Mouse (Mus musculus) midbrain, embryonic 11.5 days (tissue): ENCODE data around the gene H2-Ob. TPM values are rescaled to one million over a fixed set of nuclear protein-coding genes. Genes with fewer than 3 reads are reported as not detected.

ENCODE experiments used
- ATAC-seq: fragments of 200-750 bp; cut with Nextera tagmentation; 2 replicates; pipeline ENCODE4 v1.8.0; 2017; ENCODE audit warnings: moderate TSS enrichment, moderate library complexity; ENCODE audit not compliant: low FRiP score
- DNase-seq: peaks from one replicate; pipeline ENCODE4 v3.0.0; 2015; ENCODE audit warnings: low spot score; ENCODE audit errors: missing footprints
- H3K27ac ChIP-seq: fragments of 300-500 bp; sonication (generic); 2 replicates; pipeline ENCODE4 v1.5.1; 2014; ENCODE audit warnings: low read depth, low read length
- H3K27me3 ChIP-seq: fragments of 300-500 bp; sonication (generic); 2 replicates; pipeline ENCODE4 v1.6.1; 2014; ENCODE audit warnings: mild to moderate bottlenecking, low read length, moderate library complexity, mixed read lengths; ENCODE audit not compliant: control insufficient read depth, insufficient read depth
- H3K36me3 ChIP-seq: fragments of 300-500 bp; sonication (generic); 2 replicates; pipeline ENCODE4 v1.6.1; 2014; ENCODE audit warnings: mild to moderate bottlenecking, low read length, moderate library complexity, mixed read lengths; ENCODE audit not compliant: control insufficient read depth, insufficient read depth
- H3K4me1 ChIP-seq: fragments of 300-500 bp; sonication (generic); 2 replicates; pipeline ENCODE4 v1.6.1; 2014; ENCODE audit warnings: low read length; ENCODE audit not compliant: control insufficient read depth, insufficient read depth
- H3K4me2 ChIP-seq: fragments of 300-500 bp; sonication (generic); 2 replicates; pipeline ENCODE4 v1.6.1; 2014; ENCODE audit warnings: mild to moderate bottlenecking, moderate library complexity
- H3K4me3 ChIP-seq: fragments of 300-500 bp; sonication (generic); 2 replicates; pipeline ENCODE4 v1.5.1; 2014; ENCODE audit warnings: low read depth, low read length
- H3K9ac ChIP-seq: fragments of 300-500 bp; sonication (generic); 2 replicates; pipeline ENCODE4 v1.6.1; 2014; ENCODE audit warnings: low read length
- H3K9me3 ChIP-seq: fragments of 300-500 bp; sonication (generic); 2 replicates; pipeline ENCODE4 v1.6.1; 2016; ENCODE audit warnings: low read length; ENCODE audit not compliant: control insufficient read depth
- WGBS: fragments of 180-500 bp; shearing (Covaris S2); extraction: QIAGEN DNeasy Blood & Tissue Kit; methylation state at CpG from one replicate; pipeline ENCODE4 v1.1.7; 2014; 5-methylcytosine and 5-hydroxymethylcytosine counted together
- polyA plus RNA-seq: library from polyadenylated mRNA; unstranded; fragments of >200 nt; fragmentation: Nextera tagmentation; extraction: Ambion mirVana; gene quantifications from 2 replicates; pipeline ENCODE4 v1.2.1, GENCODE M21; 2014

The H2-Ob gene
- polyA plus RNA-seq, 1 experiment from 2014 or later: not detected

DNA sequence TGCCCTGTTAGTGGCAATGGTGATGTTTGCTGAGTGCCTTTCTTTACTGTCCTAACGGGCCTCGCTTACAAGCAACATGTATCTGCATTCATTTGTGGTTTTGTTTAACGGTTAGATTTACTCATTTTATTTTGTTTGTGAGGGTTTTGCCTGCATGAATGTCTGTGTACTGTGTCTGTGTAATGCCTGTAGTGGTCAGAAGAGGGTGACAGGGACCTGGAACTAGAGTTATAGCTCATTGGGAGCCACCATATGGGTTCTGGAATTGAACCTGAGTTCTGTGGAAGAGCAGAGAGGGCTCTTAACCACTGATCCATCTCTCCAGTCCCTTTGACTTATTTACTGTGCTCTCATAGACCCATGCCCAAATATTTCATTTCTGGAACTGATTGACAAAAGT is 8.3 kb downstream of the H2-Ob start:
- Histone ChIP-seq H3K27me3 (no peaks in the 10 kb centered on the region), H3K4me1 (no peaks in the 10 kb centered on the region), H3K4me2 (no peak overlapping the region), H3K27ac (no peak overlapping the region), H3K4me3 (no peak overlapping the region), H3K9me3 (no peaks in the 10 kb centered on the region), H3K36me3 (no peaks in the 10 kb centered on the region), H3K9ac (no peak overlapping the region)
- ATAC-seq (no peak), DNase-seq (no peak)
- 85% methylated on average over 3 of the region's 3 CpGs for WGBS

- DNase-seq: no peak
- H3K4me1 ChIP-seq: no peaks in the 10 kb centered on the region
- H3K9ac ChIP-seq: no peak overlapping the region
- H3K27ac ChIP-seq: no peak overlapping the region
- no peaks in the 10 kb centered on the region for H3K9me3 ChIP-seq
- H3K36me3 ChIP-seq: no peaks in the 10 kb centered on the region
- no peak overlapping the region for H3K4me2 ChIP-seq
- WGBS: 96% methylated on average over 2 of the region's 2 CpGs
- ATAC-seq: no peak
- no peak overlapping the region for H3K4me3 ChIP-seq
- no peaks in the 10 kb centered on the region for H3K27me3 ChIP-seq
Measured at GRCm38 (mm10) chr17:34248764-34249163, 10.1 kb downstream of the H2-Ob start.

- ATAC-seq: no peak
- no peaks in the 10 kb centered on the region for H3K36me3 ChIP-seq
- H3K27me3 ChIP-seq: no peaks in the 10 kb centered on the region
- H3K4me3 ChIP-seq: no peak overlapping the region
- no peak overlapping the region for H3K27ac ChIP-seq
- H3K9me3 ChIP-seq: no peaks in the 10 kb centered on the region
- no peak overlapping the region for H3K9ac ChIP-seq
- H3K4me1 ChIP-seq: no peaks in the 10 kb centered on the region
- no peak overlapping the region for H3K4me2 ChIP-seq
- 47% methylated on average over 3 of the region's 3 CpGs for WGBS
- DNase-seq: no peak
Measured at GRCm38 (mm10) chr17:34249361-34249760, 10.7 kb downstream of the H2-Ob start.

- no peak overlapping the region for H3K27ac ChIP-seq
- H3K9me3 ChIP-seq: no peaks in the 10 kb centered on the region
- ATAC-seq (no peak), DNase-seq (peak; percentile 91)
- 18% methylated on average over 4 of the region's 4 CpGs for WGBS
- no peak overlapping the region for H3K9ac ChIP-seq
- no peaks in the 10 kb centered on the region for H3K4me1 ChIP-seq
- H3K27me3 ChIP-seq: no peaks in the 10 kb centered on the region
- no peaks in the 10 kb centered on the region for H3K36me3 ChIP-seq
- no peak overlapping the region for H3K4me2 ChIP-seq
- no peak overlapping the region for H3K4me3 ChIP-seq
Measured at GRCm38 (mm10) chr17:34249878-34250277, 11.2 kb downstream of the H2-Ob start.

DNA sequence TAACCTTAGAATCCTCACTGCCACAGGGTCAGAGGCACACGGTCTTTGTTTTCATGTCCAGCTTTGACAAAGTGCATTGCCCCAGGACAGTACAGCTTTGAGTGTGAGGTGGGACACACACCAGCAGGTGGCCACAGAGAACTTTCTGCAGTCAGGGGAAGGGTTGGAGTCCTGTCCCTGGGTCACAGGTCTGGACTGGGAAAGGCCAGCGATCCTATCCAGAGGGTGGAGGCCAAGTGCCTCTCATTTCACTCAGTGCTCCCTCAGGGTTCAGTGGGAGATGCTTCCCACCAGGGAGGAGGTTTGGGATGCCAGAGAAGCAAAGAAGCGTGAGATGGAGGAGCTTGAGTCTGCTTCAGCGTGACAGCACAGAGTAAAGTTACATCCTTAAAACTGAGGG is 13.0 kb downstream of the H2-Ob start:
- Histone ChIP-seq H3K4me3 (no peak overlapping the region), H3K27me3 (no peaks in the 10 kb centered on the region), H3K4me1 (no peaks in the 10 kb centered on the region), H3K36me3 (no peaks in the 10 kb centered on the region), H3K9me3 (no peaks in the 10 kb centered on the region), H3K9ac (no peak overlapping the region), H3K4me2 (no peak overlapping the region), H3K27ac (no peak overlapping the region)
- ATAC-seq: no peak
- DNase-seq: no peak
- WGBS: 52% methylated on average over 4 of the region's 4 CpGs

DNA sequence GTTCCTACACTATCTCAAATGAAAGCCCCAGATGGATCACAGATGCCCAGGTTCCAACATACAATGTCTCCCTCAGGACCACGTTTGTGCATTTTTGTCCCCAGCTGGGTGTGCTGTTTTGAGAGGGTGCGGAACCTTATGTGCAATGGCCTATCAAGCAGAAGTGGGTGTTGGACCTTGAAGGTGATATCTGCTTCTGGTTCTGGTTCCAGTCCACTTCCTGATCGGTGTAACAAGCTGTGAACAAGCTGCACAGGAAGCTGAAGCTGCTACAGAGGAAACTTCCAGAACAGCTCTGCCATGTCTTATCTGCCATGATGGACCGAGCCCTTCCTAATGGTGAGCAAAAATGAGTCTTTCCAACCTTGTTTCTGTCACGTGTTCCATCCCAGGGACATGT is 17.8 kb downstream of the H2-Ob start:
- Histone ChIP-seq H3K9me3 (no peaks in the 10 kb centered on the region), H3K36me3 (no peaks in the 10 kb centered on the region), H3K27ac (no peak overlapping the region), H3K9ac (no peak overlapping the region), H3K4me2 (no peak overlapping the region), H3K4me3 (no peak overlapping the region), H3K4me1 (no peaks in the 10 kb centered on the region), H3K27me3 (no peaks in the 10 kb centered on the region)
- 79% methylated on average over 5 of the region's 5 CpGs for WGBS
- DNase-seq (no peak), ATAC-seq (no peak)

- 73% methylated on average over 11 of the region's 11 CpGs for WGBS
- Histone ChIP-seq H3K9me3 (no peaks in the 10 kb centered on the region), H3K27ac (no peak within 1 kb of the TSS), H3K9ac (no peak within 1 kb of the TSS), H3K36me3 (no peaks in the 10 kb centered on the region), H3K27me3 (no peaks in the 10 kb centered on the region), H3K4me2 (no peak within 1 kb of the TSS), H3K4me3 (no peak within 1 kb of the TSS), H3K4me1 (no peaks in the 10 kb centered on the region)
- ATAC-seq: no peak
- peak; percentile 86 for DNase-seq
Measured at GRCm38 (mm10) chr17:34257594-34258375, 19.1 kb downstream of the H2-Ob start, which contains the start of gene H2-Ab1. TSS of gene H2-Ab1 (plus strand) at chr17:34257689.

DNA sequence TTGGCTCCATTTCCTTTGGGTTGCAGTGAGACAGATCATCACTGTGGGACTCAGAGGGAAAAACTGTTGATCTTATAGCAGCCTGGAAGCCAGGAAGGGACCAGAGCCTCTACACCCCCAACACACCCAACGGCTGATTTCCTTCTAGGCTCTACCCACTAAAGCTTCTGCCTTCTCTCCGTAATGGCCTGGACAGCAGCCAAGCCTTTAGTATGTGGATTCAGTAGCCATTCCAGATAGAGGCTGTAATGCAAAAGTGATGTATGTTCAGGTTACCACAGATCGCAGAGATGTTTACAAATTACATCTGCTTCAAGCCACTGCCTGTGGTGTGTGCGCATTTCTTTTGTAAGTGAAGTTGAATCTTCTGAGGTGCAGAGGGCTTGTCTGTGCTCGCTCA is 21.8 kb downstream of the H2-Ob start:
- H3K27me3 ChIP-seq: peaks cover 13% of the 10 kb centered on the region
- H3K9me3 ChIP-seq: no peaks in the 10 kb centered on the region
- 86% methylated on average over 5 of the region's 5 CpGs for WGBS
- no peak overlapping the region for H3K27ac ChIP-seq
- no peak for DNase-seq
- H3K4me3 ChIP-seq: no peak overlapping the region
- no peaks in the 10 kb centered on the region for H3K36me3 ChIP-seq
- H3K4me1 ChIP-seq: peaks cover 13% of the 10 kb centered on the region
- no peak for ATAC-seq
- H3K9ac ChIP-seq: no peak overlapping the region
- H3K4me2 ChIP-seq: no peak overlapping the region

DNA sequence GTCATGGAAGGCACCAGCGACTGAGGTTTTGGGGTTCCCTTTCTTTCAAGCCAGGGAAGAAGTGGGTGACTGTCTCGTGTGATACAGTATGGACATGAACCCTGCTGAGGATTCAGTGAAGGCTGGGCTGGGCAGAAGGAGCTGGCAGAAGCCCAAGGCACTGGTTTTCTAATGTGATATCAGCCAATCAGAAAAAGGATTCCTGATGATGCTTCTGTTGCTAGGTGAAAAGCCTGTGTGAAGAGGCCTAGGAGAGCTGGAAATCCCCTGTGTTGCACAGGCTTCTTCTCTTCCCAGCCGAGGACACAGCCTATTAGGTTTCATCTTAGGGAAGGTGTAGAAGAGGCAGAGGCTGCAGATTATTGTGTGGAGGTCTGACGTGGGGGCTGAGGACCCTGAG is 22.8 kb downstream of the H2-Ob start:
- peak; percentile 96 for DNase-seq
- H3K27me3 ChIP-seq: peaks cover 13% of the 10 kb centered on the region
- no peak overlapping the region for H3K4me3 ChIP-seq
- no peak overlapping the region for H3K4me2 ChIP-seq
- no peak overlapping the region for H3K27ac ChIP-seq
- H3K9ac ChIP-seq: no peak overlapping the region
- H3K4me1 ChIP-seq: peaks cover 13% of the 10 kb centered on the region
- no peaks in the 10 kb centered on the region for H3K9me3 ChIP-seq
- no peaks in the 10 kb centered on the region for H3K36me3 ChIP-seq
- peak; percentile 47; the same call in 1 of the 2 replicates for ATAC-seq
- WGBS: 24% methylated on average over 4 of the region's 4 CpGs
